Comparison of ENCODE assay signal across 11 mouse cellular contexts in the genomic region with DNA sequence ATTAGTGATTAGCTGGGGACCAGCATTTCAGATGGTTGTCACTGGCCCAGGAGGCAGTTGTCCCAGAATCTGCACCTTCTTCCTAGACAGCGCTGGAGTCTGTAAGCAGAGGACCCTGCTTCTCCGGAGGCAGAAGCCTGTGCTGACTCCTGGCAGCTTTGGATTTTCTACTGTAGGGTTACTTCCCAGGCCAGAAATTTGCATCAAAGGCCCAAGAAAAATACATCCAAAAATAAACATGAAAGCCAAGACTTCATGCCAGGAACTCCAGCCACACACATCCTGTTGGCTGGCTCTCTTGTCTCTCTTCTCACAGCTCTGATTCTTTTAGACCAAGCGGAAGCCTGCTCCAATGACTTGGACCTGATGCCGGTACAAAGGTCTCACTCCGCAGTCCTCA.
A peak's percentile ranks its signal among the peaks of the same experiment; 100 is the strongest.
DNase-seq lines count a peak whose midpoint lies in the region; ATAC-seq and TF ChIP-seq lines count a peak whose summit lies in the region.
"Had no signal": no experiment of that assay in that cellular context is flagged by ENCODE, and none has a peak within 500 bp of the region (broad histone marks: within the 10 kb centered on the region; RNA-seq: fewer than 3 reads in every experiment).

No protein-coding gene starts in this region.

- 9% methylated on average over 5 of the region's 5 CpGs for WGBS in heart, adult 2 months
- 71% methylated on average over 5 of the region's 5 CpGs for WGBS in intestine, embryonic 15.5 days

- no peak for ATAC-seq in intestine, embryonic 15.5 days

- peak overlapping the region; percentile 63 for H3K9ac ChIP-seq in heart, adult 2 months (ENCODE audit: low read depth, low read length)
- H3K9ac ChIP-seq in intestine, embryonic 15.5 days = no peak overlapping the region
- H3K9ac ChIP-seq: embryonic facial prominence, embryonic 12.5 days had no signal

- H3K36me3 ChIP-seq in heart, adult 2 months (ENCODE audit: control insufficient read depth, insufficient read depth, low read length) = no peaks in the 10 kb centered on the region
- H3K36me3 ChIP-seq in intestine, embryonic 15.5 days = no peaks in the 10 kb centered on the region
- H3K36me3 ChIP-seq: embryonic facial prominence, embryonic 12.5 days had no signal

- H3K4me1 ChIP-seq in heart, adult 2 months (ENCODE audit: control insufficient read depth, insufficient read depth, low read length) = 0 out of 2 replicates have a peak, but pooled peaks cover 4% of the 10 kb centered on the region
- peaks cover 4% of the 10 kb centered on the region for H3K4me1 ChIP-seq in intestine, embryonic 15.5 days (replicated peaks)

- H3K27ac ChIP-seq in left cerebral cortex, adult 2 months = peak overlapping the region; percentile 74
- peak overlapping the region; percentile 85 for H3K27ac ChIP-seq in heart, adult 2 months
- no peak overlapping the region for H3K27ac ChIP-seq in intestine, embryonic 15.5 days
- H3K27ac ChIP-seq: embryonic facial prominence, embryonic 12.5 days had no signal

- TF ChIP-seq EP300 in heart, adult 2 months (IDR thresholded peaks at IDR 0.05; ENCODE audit: insufficient read depth, low read depth, low read length) = no peak

- no peaks in the 10 kb centered on the region for H3K79me2 ChIP-seq in heart, adult 2 months (replicated peaks; ENCODE audit: control insufficient read depth, insufficient read depth, low read length)

- no peak for TF ChIP-seq CTCF in left cerebral cortex, adult 2 months (IDR thresholded peaks at IDR 0.05)
- no peak for TF ChIP-seq CTCF in heart, adult 2 months (IDR thresholded peaks at IDR 0.05)

- TF ChIP-seq POLR2A in heart, adult 2 months (IDR thresholded peaks at IDR 0.05; ENCODE audit: insufficient read depth, low read depth, low read length) = peak; percentile 24; the same call in 1 of the 2 replicates

- no peaks in the 10 kb centered on the region for H3K27me3 ChIP-seq in heart, adult 2 months (ENCODE audit: control insufficient read depth, insufficient read depth, low read length)
- H3K27me3 ChIP-seq in intestine, embryonic 15.5 days (replicated peaks) = no peaks in the 10 kb centered on the region
- H3K27me3 ChIP-seq: embryonic facial prominence, embryonic 12.5 days had no signal

- H3K4me2 ChIP-seq in intestine, embryonic 15.5 days (replicated peaks) = peak overlapping the region; percentile 32
- H3K4me2 ChIP-seq: embryonic facial prominence, embryonic 12.5 days had no signal

- no peaks in the 10 kb centered on the region for H3K9me3 ChIP-seq in intestine, embryonic 15.5 days
- H3K9me3 ChIP-seq: embryonic facial prominence, embryonic 12.5 days had no signal

- intact Hi-C loops in left cerebral cortex, adult 2 months (cut with DNase I) = no loop called here
- intact Hi-C loops in left cerebral cortex, postnatal 14 days (cut with DNase I) = no loop called here
- intact Hi-C loops in heart, adult 2 months (cut with DNase I) = loop anchor here (2.0 kb wide), 3 partner anchors 17 to 63 kb away; no protein-coding TSS in a partner anchor

- H3K4me3 ChIP-seq in left cerebral cortex, adult 2 months = peak overlapping the region; percentile 34
- peak overlapping the region; percentile 55 for H3K4me3 ChIP-seq in heart, adult 2 months
- H3K4me3 ChIP-seq in intestine, embryonic 15.5 days (replicated peaks) = no peak overlapping the region
- H3K4me3 ChIP-seq: embryonic facial prominence, embryonic 12.5 days had no signal

- no peak for DNase-seq in left cerebral cortex, adult 2 months (ENCODE audit: extremely low spot score in 1 of 2, low spot score in 2 of 2)
- DNase-seq in left cerebral cortex, postnatal 14 days (ENCODE audit: low spot score in 2 of 2) = no peak
- peak; percentile 51 to 55 for DNase-seq in heart, adult 2 months
- DNase-seq in lung, postnatal 10 days = peak; percentile 60
- DNase-seq in urinary bladder, postnatal 14 days (ENCODE audit: low spot score) = no peak
- no peak for DNase-seq in left cerebral cortex, adult 18-20 months (ENCODE audit: low spot score in 2 of 2)
- no peak for DNase-seq in Muller cell, postnatal 12 days (ENCODE audit: inconsistent ontology term)
- DNase-seq: layer of hippocampus, postnatal 36 days; thymus, adult 18-20 months had no signal

Comparison
In these comparisons a context has a peak if more than half of its experiments do, and no peak if none do; other contexts are left out.
1. DNase-seq: peak in heart, adult 2 months (2 of 2) and lung, postnatal 10 days (single experiment); none in left cerebral cortex, adult 2 months (0 of 2), left cerebral cortex, postnatal 14 days (0 of 2), urinary bladder, postnatal 14 days (single experiment), left cerebral cortex, adult 18-20 months (0 of 2) and Muller cell, postnatal 12 days (single experiment).